Mouse (Mus musculus) liver, adult 10 weeks (tissue): ENCODE results near the gene Tas2r118. TPM values are rescaled to one million over a fixed set of nuclear protein-coding genes. Genes with fewer than 3 reads are reported as not detected.

Experiments used
- polyA plus RNA-seq: library from polyadenylated mRNA; stranded (reverse); fragments of 350-450 nt; fragmentation: Illumina TruSeq; extraction: RNeasy Lipid Tissue Mini Kit (QIAGEN cat#74804); gene quantifications from one replicate; pipeline ENCODE4 v1.2.3, GENCODE M21; 2014; ENCODE audit warnings: low read depth, low replicate concordance

Gene Tas2r118
- polyA plus RNA-seq, result not detected

DNA sequence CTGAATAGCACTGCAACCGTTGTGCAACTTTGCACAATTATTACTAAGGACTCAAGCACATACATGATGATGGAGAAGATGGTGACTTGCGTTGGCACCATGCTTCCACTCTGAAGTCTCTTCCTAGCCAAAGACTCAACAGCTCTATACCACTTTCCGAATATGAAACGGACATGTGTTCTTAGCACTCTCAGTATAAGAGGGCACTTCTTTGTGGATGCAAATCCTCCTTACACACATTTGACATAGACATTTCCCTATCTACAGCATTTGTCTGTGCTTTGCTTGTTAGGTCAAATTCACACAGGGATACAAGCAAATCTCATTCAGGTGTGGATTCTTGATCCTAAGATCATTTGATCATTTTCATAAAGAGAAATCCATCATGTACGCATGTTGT is at the start of gene Tas2r118:
TSS of gene Tas2r118 (minus strand) at position 101 of the 400 bp plus-strand sequence.

Other genes starting within 250 kb of the Tas2r118 start
- gene Cadps2, start 130.6 kb downstream of the Tas2r118 start, polyA plus RNA-seq, result 10.1 TPM
- not detected for gene Slc13a1, start 198.0 kb upstream of the Tas2r118 start, polyA plus RNA-seq